Mouse (Mus musculus): ENCODE results near the gene Tnk2. TPM values are rescaled to one million over a fixed set of nuclear protein-coding genes. Genes with fewer than 3 reads are reported as not detected.

Gene Tnk2
- polyA plus RNA-seq, 1 experiment = 3.5 TPM

DNA sequence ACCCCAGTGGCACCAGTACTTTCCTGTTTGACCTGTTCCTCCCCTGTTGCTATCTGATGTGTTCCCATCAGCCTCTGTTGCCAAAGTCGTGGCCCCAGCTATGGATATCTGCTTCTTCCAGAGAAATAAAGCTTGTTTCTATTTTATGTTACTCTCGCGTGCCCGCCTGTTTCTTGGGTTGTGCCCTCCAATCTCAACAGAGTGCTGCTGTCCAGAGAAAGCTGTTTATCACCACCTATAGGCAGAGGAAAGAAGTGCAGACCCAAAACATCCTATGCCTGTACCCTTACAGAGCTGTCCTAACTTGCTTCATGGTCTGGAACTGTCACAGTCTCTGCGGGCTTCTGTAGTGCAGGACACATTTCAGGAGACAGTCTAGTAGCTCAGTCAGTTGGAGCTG lies 39.7 kb downstream of the Tnk2 start:
- no peak for TF ChIP-seq POLR2A (IDR thresholded peaks at IDR 0.05; ENCODE audit: borderline replicate concordance, low read depth, low read length)
- TF ChIP-seq CTCF (IDR thresholded peaks at IDR 0.05; ENCODE audit: low read depth, low read length) = no peak
- Histone ChIP-seq H3K27ac (ENCODE audit: insufficient read depth, low read depth, low read length) (no peak overlapping the region), H3K4me1 (ENCODE audit: control insufficient read depth, insufficient read depth, low read length) (no peaks in the 10 kb centered on the region), H3K4me3 (ENCODE audit: insufficient read depth, low read length) (no peak overlapping the region)

GRCm38 (mm10) chr16:32685405-32685804 lies 41.7 kb downstream of the Tnk2 start:
- Histone ChIP-seq H3K4me1 (ENCODE audit: control insufficient read depth, insufficient read depth, low read length) (peaks cover 7% of the 10 kb centered on the region), H3K4me3 (ENCODE audit: insufficient read depth, low read length) (no peak overlapping the region), H3K27ac (ENCODE audit: insufficient read depth, low read depth, low read length) (no peak overlapping the region)
- TF ChIP-seq CTCF (IDR thresholded peaks at IDR 0.05; ENCODE audit: low read depth, low read length) (no peak), POLR2A (IDR thresholded peaks at IDR 0.05; ENCODE audit: borderline replicate concordance, low read depth, low read length) (no peak)

- no peak for TF ChIP-seq CTCF (IDR thresholded peaks at IDR 0.05; ENCODE audit: low read depth, low read length)
- TF ChIP-seq POLR2A (IDR thresholded peaks at IDR 0.05; ENCODE audit: borderline replicate concordance, low read depth, low read length) = no peak
- Histone ChIP-seq H3K4me3 (ENCODE audit: insufficient read depth, low read length) (no peak overlapping the region), H3K27ac (ENCODE audit: insufficient read depth, low read depth, low read length) (no peak overlapping the region), H3K4me1 (ENCODE audit: control insufficient read depth, insufficient read depth, low read length) (peaks cover 7% of the 10 kb centered on the region)
Measured at GRCm38 (mm10) chr16:32685998-32686397, 42.3 kb downstream of the Tnk2 start.

DNA sequence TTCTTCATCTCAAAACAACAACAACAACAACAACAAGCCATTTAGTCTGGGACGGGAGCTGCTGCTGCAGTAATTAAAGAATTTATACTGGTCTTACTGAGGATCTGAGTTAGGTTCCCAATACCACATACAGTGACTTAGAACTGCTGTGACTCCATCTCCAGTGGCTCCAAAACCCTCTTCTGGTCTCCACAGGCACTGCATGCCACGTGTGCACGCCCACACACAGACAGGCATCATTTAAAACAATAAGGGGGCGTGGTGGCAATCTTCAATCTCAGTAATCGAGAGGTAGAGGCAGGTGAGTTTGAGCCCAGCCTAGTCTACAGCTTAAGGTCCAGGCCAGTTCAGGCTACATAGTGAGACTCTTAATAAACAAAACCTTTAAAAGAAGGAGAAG lies 43.5 kb downstream of the Tnk2 start:
- Histone ChIP-seq H3K27ac (ENCODE audit: insufficient read depth, low read depth, low read length) (no peak overlapping the region), H3K4me1 (ENCODE audit: control insufficient read depth, insufficient read depth, low read length) (peaks cover 7% of the 10 kb centered on the region), H3K4me3 (ENCODE audit: insufficient read depth, low read length) (no peak overlapping the region)
- TF ChIP-seq CTCF (IDR thresholded peaks at IDR 0.05; ENCODE audit: low read depth, low read length) (no peak), POLR2A (IDR thresholded peaks at IDR 0.05; ENCODE audit: borderline replicate concordance, low read depth, low read length) (no peak)

DNA sequence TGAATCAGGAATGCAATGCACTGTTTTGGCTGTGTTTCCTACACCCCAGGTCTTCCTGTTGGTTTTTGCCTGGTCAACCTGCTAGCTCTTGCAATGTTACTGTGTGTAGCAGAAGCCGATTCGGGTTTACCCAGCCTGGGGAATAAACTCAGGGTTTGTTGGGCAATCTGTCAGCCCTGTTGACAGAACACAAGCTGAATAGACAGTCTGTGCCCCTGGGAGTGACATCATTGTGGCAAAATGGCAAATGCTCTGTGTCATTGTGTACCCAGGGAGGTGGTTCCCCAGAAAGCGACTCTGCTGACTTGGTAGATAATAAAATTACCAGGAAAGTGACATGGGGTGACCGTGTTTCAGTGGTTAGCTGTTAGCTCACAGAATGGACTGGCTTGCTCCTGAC lies 45.1 kb downstream of the Tnk2 start:
- Histone ChIP-seq H3K4me3 (ENCODE audit: insufficient read depth, low read length) (no peak overlapping the region), H3K27ac (ENCODE audit: insufficient read depth, low read depth, low read length) (peak overlapping the region; percentile 12; the same call in 1 of the 2 replicates), H3K4me1 (ENCODE audit: control insufficient read depth, insufficient read depth, low read length) (peaks cover 7% of the 10 kb centered on the region)
- TF ChIP-seq POLR2A (IDR thresholded peaks at IDR 0.05; ENCODE audit: borderline replicate concordance, low read depth, low read length) (no peak), CTCF (IDR thresholded peaks at IDR 0.05; ENCODE audit: low read depth, low read length) (no peak)

DNA sequence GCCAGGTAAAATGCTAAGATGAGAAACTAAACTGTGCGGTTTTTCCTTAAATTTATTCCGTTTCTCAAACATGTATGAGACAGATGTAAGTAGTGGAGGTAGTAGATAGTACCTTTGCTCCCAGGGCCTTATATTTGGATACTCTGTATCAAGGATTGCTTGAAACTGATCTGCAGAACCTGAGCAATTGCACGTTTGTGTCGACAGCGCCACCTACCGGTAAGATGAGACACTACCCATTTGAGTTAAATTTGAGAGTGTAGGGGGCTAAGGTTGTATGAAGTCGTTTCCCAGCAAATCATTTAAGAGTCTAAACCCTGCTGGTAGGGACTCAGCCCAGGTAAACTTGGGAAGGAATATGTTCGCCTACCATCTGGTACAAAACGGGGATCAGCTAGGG lies 45.8 kb downstream of the Tnk2 start:
- TF ChIP-seq CTCF (IDR thresholded peaks at IDR 0.05; ENCODE audit: low read depth, low read length) (no peak), POLR2A (IDR thresholded peaks at IDR 0.05; ENCODE audit: borderline replicate concordance, low read depth, low read length) (no peak)
- H3K4me3 ChIP-seq (ENCODE audit: insufficient read depth, low read length) = no peak overlapping the region
- no peak overlapping the region for H3K27ac ChIP-seq (ENCODE audit: insufficient read depth, low read depth, low read length)
- H3K4me1 ChIP-seq (ENCODE audit: control insufficient read depth, insufficient read depth, low read length) = peaks cover 7% of the 10 kb centered on the region

- peaks cover 6% of the 10 kb centered on the region for H3K4me1 ChIP-seq (ENCODE audit: control insufficient read depth, insufficient read depth, low read length)
- H3K4me3 ChIP-seq (ENCODE audit: insufficient read depth, low read length) = no peak overlapping the region
- TF ChIP-seq CTCF (IDR thresholded peaks at IDR 0.05; ENCODE audit: low read depth, low read length) (peak; percentile 90), POLR2A (IDR thresholded peaks at IDR 0.05; ENCODE audit: borderline replicate concordance, low read depth, low read length) (no peak)
- no peak overlapping the region for H3K27ac ChIP-seq (ENCODE audit: insufficient read depth, low read depth, low read length)
Measured at GRCm38 (mm10) chr16:32696841-32697464, 53.3 kb downstream of the Tnk2 start.

GRCm38 (mm10) chr16:32697665-32698446 lies 54.2 kb downstream of the Tnk2 start:
- TF ChIP-seq CTCF (IDR thresholded peaks at IDR 0.05; ENCODE audit: low read depth, low read length) (no peak), POLR2A (IDR thresholded peaks at IDR 0.05; ENCODE audit: borderline replicate concordance, low read depth, low read length) (no peak)
- Histone ChIP-seq H3K27ac (ENCODE audit: insufficient read depth, low read depth, low read length) (no peak overlapping the region), H3K4me1 (ENCODE audit: control insufficient read depth, insufficient read depth, low read length) (peaks cover 6% of the 10 kb centered on the region), H3K4me3 (ENCODE audit: insufficient read depth, low read length) (no peak overlapping the region)

- H3K27ac ChIP-seq (ENCODE audit: insufficient read depth, low read depth, low read length) = no peak overlapping the region
- H3K4me1 ChIP-seq (ENCODE audit: control insufficient read depth, insufficient read depth, low read length) = peaks cover 6% of the 10 kb centered on the region
- no peak for TF ChIP-seq POLR2A (IDR thresholded peaks at IDR 0.05; ENCODE audit: borderline replicate concordance, low read depth, low read length)
- TF ChIP-seq CTCF (IDR thresholded peaks at IDR 0.05; ENCODE audit: low read depth, low read length) = no peak
- H3K4me3 ChIP-seq (ENCODE audit: insufficient read depth, low read length) = no peak overlapping the region
Measured at GRCm38 (mm10) chr16:32698550-32698949, 54.9 kb downstream of the Tnk2 start.

DNA sequence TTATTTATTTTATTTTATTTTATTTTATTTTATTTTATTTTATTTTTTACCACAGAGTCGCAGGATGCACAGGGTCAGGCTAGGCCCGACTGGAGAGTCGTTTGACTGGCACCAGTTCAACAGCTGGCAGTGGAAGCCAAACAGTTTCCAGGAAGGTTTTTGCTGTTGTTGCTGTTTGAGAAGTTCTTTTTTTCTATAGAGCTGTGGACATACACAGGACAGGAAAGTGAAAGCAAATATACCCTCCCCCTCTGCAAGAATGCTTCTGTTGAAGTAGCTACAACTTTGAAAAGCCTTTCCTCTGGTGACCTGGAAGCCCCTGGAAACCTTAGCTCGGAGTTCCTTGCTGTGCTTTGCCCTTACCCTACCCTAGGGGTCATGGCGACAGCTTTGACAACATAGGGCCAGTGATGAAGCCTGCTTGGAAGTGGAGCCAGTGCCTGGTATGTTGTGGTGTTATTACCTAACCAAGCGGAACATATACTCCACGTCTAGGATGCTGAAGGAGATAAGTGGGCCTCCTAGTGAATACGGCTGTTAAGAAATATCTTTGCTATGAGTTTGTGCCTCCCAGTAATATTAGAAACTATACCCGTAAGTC lies 59.7 kb downstream of the Tnk2 start:
- TF ChIP-seq CTCF (IDR thresholded peaks at IDR 0.05; ENCODE audit: low read depth, low read length) = no peak
- TF ChIP-seq POLR2A (IDR thresholded peaks at IDR 0.05; ENCODE audit: borderline replicate concordance, low read depth, low read length) = no peak
- H3K27ac ChIP-seq (ENCODE audit: insufficient read depth, low read depth, low read length) = no peak overlapping the region
- peaks cover 6% of the 10 kb centered on the region for H3K4me1 ChIP-seq (ENCODE audit: control insufficient read depth, insufficient read depth, low read length)
- H3K4me3 ChIP-seq (ENCODE audit: insufficient read depth, low read length) = no peak overlapping the region
